Mouse (Mus musculus): Measurements from ENCODE around the gene Fstl4.
"Not testable (repeated sequence)": the region's sequence is repeated elsewhere in the genome, so short reads cannot be mapped to it uniquely, and the experiment has no call there.

Fstl4 gene

DNA sequence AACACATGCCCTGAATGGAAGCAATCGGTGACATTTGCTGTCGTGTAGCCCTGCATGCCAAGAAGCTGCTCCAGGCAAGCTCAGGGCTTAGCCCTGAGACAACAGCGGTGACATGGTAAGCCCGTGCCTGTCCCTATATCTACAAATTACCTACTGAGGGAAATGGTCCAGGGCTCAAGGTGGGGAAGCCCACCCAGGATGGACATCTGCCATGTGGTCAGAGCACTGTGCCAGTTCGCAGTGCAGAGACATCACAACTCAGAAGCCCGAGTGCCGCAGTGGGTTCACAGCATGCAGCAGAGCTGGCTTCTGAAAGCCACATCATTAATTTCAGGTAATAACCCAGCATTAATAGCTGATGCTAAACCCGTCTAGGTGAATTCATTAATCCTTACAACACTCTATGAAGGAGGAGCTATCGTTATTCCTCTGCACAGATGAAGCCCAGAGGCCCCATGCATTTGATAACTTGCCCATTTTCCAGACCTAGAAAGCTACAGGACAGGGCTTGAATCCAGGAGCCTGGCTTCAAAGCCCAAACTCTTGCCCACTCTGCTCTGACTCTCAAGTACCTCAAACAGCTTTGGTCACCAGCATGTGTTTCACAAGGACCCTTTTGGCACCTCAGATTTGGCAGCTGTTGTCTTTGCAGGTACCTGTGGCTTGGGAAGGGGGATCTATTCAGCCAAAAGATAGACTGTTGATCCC is 321.6 kb downstream of the Fstl4 start:
- DNase-seq (ENCODE audit: low spot score in 2 of 2) = no peak

DNA sequence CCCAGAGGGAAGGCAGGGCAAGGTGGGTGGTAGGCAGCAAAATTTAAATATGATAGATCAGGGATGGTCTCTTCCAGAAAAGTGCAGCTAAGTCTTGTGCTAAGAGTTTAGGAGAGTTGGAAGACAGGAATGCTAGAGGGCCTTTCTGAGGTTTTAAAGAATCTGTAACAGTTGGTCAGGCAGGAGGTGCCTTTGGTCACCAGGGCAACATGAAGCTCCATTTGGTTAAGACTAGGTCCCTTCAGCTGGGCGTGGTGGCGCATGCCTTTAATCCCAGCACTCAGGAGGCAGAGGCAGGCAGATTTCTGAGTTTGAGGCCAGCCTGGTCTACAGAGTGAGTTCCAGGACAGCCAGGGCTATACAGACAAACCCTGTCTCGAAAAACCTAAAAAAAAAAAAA is 323.5 kb downstream of the Fstl4 start:
- DNase-seq (ENCODE audit: low spot score in 2 of 2) = not testable (repeated sequence)

DNA sequence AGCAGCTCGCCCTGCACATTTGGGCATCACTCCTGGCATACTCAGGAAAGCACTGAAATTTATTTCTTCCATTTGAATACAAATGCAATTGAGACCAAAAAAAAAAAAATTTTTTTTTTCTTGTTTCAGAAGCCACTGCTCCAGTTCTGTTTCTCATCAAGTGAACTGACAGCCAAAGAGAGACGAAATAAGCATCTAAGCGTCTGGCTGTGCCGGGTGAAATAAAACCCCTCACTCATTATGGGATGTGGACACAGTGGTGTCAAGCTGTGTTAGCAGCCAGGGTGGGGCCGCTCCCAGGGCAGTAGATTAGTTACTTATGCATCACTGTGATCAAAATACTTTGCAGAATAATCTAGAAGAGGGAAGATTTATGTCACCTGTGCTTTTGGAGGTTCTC is 327.2 kb downstream of the Fstl4 start:
- DNase-seq (ENCODE audit: low spot score in 2 of 2) = no peak

DNA sequence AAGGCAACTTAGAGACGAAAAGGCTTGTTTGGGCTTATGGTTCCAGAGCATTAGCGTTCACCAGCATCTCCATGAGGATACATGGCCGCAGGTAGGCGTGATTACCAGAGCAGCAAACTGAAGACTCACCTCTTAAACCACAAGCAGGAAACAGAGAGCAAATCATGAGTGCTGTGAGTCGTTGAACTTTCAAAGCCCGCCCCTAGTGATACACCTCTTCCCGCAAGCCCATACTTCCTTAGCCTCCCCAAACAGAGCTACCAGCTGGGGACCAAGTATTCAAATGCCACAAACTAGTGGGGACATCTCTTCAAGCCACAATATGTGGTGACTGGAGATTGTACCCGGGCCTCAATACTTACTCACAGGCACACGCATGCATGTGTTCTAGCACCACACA is 332.4 kb downstream of the Fstl4 start:
- no peak for DNase-seq (ENCODE audit: low spot score in 2 of 2)

DNA sequence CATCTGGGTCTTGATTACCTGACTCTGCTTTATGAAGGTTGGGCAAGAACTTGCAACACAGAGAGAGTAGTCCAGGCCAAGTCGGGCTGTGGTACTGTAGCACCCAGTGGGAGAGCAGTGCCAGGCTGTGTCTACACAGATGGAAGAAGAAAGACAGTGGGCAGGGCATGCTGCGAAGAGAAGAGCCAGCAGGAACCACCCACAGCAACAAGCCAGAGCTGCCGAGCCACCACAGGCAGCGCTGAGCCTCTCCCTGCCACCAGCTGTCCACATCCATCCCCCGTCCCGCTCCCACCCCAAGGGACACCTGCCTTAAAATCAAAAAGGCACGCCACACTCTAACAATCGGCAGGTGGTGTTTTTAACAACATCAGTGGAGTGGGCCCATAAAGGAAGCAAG is 332.9 kb downstream of the Fstl4 start:
- DNase-seq (ENCODE audit: low spot score in 2 of 2) = peak; percentile 22 to 34

DNA sequence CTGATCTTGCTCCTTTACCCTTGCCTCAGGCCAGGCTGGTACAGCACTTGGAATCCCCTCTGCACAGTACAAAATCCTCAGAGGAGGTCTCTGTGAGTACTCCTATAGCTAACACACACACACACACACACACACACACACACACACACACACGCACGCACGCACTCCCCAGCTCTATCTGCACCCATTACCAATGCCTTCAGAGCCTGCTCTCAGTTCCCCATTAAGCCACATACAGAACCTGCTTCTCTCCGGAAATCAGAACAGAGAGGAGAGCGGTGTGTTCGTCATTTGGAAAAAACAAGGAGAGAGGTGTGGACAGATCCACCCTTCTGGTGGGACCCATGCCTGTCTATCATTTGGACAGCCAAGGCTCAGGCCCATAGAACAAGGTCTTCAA is 333.4 kb downstream of the Fstl4 start:
- DNase-seq (ENCODE audit: low spot score in 2 of 2) = no peak

DNA sequence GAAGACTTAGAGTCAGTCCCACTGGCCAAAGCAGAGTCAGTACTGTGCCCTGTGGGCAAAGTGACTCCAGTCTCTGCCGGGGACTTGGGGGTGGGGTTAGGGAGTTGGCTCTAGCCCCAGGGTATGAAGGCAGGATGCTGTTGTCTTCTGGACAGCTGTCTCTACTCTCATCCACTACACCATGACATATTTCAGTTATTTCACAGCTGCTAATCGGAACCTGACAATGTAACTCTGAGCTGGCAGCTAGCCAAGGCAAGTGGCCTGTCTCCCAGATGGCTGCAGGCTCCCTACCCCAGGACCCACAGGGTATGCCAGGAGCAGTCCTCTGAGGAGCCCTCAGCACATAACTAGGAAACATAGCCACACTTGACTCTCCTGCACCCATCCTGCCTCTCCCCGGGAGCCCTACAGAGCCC is 334.4 kb downstream of the Fstl4 start:
- DNase-seq (ENCODE audit: low spot score in 2 of 2) = no peak

DNA sequence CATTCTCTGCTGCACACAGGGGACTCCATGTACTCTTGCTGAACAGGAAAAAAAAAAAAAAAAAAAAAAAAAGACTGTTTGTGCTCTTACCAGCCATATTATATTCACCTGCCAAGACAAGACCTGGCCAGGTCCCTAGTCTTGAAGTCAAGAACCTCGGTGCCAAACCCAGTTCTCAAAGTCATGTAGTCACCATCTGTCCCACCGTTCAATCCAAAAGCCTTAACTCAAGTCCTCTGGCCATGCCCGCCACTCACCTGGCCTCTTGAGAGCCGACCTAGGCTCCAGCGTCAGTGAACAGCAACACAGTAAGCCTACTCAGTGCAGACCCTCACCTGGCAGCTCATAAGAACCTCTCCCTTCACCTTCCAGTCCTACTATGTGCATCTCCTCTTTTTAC is 334.9 kb downstream of the Fstl4 start:
- DNase-seq (ENCODE audit: low spot score in 2 of 2) = no peak

DNA sequence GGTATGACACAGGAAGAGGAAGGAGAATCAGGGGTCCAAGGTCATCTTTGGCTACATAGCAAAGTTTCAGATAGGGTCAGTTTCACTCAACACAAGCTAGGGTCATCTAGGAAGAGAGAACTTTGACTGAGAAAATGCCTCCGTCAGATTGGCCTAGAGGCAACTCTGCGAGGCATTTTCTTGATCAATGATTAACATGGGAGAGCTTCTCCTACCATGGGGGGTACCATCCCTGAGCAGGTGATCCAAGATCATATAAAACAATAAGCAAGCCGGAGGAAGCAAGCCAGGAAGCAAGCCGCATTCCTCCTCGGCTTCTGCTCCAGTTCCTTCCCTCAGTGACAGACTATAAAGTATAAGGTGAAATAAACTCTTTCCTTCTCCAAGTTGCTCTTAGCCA is 337.3 kb downstream of the Fstl4 start:
- DNase-seq (ENCODE audit: low spot score in 2 of 2) = no peak

DNA sequence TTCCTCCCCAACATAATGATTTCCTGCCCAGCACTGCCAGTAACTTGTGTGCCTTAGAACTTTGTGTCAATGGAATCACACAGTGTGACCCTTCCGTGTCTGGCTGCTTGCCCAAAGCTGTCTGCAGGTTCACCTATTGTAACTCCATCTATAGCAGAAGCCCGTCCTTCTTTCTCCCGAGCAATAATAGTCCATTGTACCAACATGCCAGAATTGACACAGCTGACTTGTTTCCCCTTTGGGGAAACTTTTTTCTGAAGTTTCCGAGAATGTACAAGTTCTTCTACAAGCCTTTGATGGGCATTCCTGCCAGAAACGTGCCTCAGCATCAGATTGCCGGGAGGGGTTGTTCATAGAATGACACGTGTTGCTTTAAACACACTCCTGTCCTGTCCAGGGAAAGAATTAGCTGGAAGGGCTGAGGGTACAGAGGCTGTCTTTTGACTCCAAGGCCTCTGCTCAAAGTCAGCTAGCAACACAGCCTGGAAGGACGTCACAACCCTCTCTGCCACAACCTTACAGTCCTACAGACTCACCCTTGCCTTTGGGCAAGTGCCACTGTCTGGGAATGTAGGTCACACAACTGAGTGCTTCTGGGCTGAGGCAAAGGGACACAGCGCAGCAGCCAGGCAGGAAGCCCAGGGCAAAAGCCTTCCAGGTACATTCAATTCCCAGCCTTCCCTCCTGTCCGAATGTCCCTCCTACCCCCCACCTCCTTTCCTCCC is 339.3 kb downstream of the Fstl4 start:
- no peak for DNase-seq (ENCODE audit: low spot score in 2 of 2)

DNA sequence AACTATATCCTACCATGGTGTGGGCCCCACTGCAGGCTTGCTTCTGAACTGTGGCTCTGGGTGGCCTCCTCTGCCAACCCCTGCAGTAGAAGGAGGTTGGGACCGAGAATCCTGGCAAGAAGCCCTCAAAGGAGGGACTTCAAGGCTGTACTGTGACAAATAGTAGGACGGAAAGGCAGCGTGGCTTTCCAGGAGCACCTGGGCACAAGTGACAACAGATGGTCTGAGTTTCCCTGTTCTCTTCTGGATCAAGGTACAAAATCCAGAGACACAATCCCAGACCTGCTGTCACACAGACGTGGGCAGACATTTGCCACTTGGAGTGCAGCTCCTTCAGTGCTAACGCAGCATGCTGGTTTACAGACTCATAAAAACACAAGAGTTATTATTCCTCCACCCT is 343.3 kb downstream of the Fstl4 start:
- no peak for DNase-seq (ENCODE audit: low spot score in 2 of 2)

DNA sequence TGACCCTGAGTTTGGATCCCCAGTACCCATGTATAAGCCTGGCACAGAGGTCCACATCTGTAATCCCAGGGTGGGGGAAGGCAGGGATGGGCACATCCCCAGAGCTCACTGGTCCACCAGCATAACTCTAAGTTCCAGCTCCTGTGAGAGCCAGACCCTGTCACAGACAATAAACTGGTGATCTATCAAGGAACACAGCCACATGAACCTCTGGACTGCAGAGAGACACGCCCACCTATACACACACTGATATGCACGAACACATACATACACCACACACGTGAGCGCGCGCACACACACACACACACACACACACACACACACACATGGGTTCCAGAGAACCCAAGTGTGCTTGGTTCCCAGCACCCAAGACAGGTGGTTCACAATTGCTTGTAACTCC is 344.4 kb downstream of the Fstl4 start:
- DNase-seq (ENCODE audit: low spot score in 2 of 2) = no peak

DNA sequence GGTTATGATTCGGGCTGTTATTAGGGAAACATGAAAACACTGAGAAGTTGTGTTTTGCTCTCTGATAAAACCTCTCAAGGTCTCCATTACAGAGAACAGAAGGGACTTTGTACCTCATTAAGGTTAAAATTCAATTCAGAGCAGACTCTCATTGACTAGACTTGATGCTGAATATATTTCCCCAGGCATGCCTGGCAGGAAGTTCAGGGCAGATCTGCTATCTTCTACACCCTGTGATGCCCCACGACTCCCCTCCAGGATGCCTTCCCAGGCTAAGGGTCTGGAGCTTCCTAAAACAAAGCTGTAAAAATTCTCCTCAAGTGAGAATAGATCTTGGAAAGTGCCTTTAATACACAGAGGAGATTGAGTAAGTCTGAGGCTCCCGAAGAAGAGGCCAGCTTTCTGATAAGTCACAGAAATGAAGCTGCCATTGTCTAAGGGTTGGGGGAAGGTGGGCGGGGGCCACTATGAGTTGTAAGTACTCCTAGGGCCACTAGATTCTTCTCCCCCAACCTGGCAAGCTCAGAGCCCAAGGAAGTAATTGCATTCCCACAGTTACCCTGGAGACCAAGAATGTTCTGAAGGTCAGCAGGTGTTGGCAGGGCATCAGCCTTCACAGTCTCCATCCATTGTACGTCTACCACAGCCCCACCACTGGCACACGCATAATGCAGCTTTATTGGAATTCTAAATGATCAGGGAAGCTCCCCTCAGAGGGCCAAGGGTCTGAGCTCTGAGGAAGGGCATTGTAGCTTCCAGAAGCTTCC is 345.4 kb downstream of the Fstl4 start:
- DNase-seq (ENCODE audit: low spot score in 2 of 2) = no peak

DNA sequence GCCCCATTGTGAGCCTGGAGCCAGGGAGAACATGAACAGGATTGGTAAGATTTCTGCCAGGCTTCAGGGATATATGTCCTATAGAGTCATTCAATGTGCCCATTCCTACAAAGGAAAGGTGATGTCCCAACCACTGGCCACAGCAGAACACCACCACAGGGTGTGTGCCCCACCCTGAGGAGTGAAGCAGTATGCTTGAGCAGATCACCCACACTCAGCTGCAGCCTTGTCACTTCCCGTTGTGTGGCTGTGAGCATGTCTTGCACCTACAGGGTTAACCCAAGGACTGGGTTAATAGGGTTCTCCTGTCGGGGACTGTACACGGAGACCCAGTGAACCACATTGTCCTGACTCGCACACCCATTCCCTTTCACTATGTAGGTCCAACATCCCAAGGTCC is 351.3 kb downstream of the Fstl4 start:
- DNase-seq (ENCODE audit: low spot score in 2 of 2) = no peak

DNA sequence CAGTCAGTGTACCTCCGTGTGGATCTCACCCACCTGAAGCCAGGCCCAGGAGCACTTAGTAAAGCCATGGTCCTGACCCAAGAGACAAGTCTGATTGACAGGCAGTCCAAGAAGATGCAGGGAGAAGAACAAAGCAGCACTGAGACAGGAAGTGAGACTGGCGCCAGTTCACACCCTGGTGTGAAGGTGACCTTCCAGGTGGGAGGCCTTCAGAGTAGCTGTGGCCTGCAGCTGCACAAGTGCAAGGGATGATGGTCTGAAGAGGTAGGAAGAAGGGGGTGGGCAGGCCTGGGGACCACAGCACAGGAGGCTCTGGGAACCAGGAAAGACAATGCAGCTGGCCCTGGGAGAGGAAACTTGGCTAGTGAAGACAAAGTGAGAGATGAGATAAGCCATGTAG is 351.9 kb downstream of the Fstl4 start:
- DNase-seq (ENCODE audit: low spot score in 2 of 2) = no peak

DNA sequence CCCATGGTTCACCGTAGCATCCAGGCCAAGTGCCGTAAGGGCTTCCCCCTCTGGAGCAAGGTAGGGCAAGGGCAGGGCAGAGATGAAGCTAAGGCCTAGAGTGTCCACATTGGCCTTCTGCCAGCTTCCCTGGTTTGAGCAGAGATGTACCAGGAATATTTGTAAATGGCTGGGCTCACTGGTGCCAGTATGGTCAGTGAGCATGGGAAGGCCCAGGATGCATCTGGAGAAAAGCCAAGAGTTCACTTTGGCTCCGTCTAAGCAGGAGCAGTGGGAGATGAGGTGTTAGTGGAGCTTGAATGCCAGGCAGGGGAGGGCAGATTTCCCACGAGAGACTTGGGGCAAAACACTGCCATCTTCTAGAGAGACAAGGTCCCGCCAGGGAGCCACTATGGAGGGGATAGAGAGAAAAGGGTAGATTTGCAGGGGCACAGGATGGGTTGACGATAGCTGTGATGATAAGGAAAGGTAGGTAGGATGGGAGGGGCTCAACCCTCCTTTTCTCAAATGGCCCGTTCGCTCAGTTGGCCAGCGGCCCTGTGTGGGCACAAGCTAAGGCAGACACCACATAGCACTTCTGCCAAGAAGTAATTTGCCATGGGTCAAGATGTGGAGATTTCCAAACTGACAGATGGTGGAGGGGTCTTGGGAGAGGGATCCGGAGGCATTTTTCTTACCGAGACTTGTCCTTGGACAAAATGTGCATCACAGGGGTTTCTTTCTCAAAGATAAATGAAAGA is 354.0 kb downstream of the Fstl4 start:
- DNase-seq (ENCODE audit: low spot score in 2 of 2) = no peak

DNA sequence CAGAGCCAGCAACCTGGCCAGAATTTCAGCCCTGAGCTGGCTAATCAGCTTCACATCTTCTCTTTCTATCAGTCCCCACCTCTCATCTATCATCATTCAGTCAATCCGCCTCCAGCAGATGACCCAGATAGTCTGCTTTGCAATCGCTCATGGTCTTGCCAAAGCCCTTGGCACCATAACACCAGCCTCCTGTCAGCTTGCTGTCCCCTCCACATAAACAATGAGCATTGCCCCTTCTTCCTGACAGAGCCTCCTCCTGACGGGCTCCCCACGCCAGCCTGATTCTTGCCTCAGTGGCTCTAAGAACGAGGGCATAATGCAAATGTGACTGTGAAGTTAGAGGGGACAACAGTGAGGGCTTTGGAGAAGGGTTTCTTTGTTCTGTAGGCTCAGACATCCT is 355.5 kb downstream of the Fstl4 start:
- DNase-seq (ENCODE audit: low spot score in 2 of 2) = no peak

DNA sequence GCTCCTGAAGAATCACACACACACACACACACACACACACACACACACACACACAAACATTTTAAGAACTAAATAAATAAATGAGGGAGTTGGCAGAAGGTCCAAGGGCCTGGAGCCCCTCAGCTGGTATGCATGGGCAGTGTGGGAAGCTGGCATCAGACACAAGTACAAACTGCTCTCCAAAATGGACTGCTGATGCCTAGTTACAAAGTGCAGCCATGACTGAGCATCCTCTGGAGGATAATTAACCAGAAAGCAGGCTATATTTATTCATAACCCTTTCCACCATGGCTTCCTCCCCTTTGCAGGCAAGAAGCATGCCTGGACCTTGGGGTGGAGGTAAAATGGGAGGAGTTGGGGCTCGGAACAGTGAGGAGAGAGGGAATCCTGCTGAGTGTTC is 356.8 kb downstream of the Fstl4 start:
- DNase-seq (ENCODE audit: low spot score in 2 of 2) = no peak

DNA sequence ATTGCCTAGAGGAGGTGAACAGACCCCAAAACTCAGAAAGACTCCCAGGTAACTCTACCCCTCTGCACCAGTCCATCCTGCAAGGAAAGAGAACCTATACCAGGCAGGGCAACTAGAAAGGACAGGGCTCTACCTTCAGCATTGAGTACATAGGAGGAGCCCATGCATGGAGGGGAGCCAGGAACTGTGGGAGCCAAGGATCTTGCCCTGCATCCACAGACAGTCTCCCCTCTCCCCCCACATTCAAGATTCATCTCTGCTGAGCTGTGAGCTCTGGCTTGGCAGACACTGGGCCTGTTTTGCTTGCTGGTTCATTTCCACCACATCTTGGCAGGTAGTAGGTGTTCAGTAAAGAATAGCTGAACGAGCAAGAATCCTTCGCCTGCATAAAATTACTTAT is 360.4 kb downstream of the Fstl4 start:
- DNase-seq (ENCODE audit: low spot score in 2 of 2) = no peak

DNA sequence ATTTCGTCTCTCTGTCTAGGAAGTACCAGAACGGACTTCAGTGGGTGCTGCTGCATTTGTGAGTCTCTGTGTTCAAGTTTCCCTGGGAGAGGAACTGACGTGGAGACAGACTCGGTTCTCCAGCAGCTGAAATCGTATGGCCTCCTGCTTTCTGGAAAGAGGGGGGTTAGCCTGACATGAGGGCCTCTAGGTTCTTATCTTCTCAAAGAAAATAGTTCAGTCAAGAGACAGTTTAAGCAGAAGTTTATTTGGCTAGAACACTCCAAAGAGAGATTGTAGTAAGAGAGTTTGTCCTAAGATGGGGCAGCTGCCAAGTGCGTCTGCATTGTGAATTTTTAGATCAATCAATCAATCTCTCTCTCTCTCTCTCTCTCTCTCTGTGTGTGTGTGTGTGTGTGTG is 362.2 kb downstream of the Fstl4 start:
- no peak for DNase-seq (ENCODE audit: low spot score in 2 of 2)

DNA sequence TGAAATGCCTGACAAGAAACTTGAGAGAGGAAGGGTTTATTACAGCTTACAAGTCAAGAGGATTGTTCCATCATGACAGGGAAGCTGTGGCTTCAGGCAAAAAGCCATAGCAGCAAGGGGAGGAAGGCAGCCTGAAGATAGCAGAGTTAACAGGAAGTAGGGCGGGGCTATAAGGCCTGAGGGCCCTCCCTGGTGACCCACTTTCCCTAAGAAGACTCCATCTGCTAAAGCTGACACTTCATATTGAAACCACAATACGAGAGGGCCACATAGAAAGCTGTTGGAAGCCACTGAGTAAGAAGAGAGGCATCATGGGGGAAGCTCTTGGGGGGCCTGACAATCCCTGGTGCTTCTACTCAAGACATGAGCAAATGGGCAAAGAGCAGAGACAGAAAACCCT is 364.2 kb downstream of the Fstl4 start:
- no peak for DNase-seq (ENCODE audit: low spot score in 2 of 2)

DNA sequence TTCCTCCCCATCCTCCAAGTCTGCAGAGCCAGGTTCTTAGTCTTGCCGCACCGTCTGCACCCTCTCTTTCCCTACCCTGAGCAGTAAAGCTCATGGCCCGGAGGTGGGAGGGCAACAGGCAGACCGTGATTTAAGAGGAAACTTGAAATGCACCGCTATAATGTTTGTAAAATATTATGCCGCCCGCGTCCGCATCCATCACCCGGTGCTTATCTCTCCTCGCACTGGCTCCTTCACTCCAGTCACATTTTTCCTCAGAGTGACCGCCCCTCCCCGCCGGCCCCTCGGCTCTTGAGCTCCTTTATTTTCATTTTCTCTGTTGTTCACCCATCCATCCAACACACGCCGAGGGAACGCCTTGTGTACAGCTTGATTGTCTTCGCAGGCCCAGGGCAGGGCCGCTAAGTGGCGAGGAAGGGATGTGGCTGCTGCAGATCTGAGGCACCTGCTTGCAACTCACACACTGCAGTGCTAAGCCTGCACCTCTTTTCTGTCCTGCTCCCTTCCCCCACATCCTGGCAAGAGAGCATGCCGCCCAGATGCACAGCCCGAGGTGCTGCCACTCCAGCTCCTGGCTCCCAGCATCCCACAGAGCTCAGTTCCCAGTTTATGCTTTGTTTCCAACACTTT is 368.1 kb downstream of the Fstl4 start:
- DNase-seq (ENCODE audit: low spot score in 2 of 2) = no peak

Data from frontal cortex, postnatal 25 days (tissue).